Mouse (Mus musculus): Measurements from ENCODE around the gene Ano10. TPM values are rescaled to one million over a fixed set of nuclear protein-coding genes. Genes with fewer than 3 reads are reported as not detected.

Gene Ano10
- 19.4 and 19.6 TPM in 2 replicates for polyA plus RNA-seq (2011; ENCODE audit: insufficient read depth, insufficient read length, low read depth, missing spikeins)

DNA sequence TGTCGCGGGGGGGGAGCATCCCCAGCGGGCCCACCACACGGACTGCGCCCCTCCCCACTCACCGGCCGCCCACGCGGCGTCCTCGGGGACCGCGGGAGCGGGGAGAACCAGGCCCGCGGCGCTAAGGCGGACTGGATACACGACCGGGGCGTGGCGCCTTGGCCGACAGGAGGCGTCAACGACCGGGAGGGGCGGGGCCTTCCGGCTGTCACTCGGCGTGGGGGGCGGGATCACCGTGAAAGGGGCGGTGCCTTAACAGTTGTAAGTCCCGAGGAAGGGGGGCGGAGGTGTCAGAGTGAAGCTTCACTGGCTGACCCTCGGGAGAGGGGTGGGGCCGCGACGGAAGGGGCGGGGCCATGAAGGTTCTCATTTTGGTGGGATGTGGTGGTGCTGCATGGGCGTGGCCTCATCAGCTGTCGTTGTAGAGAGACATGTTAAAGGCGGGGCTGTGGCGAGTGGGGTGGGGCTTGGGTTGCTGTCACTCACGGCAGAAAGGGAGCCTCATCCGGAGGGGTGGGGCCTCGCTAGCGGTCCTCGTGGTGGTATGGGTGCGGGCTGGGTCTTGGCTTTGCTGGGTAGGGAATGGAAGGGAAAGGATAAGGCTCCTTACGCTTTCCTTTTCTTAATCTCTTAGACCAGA, at the start of gene Ano10:
Gene Ano10, minus strand, starts transcription at position 182 of the 640 bp plus-strand sequence.
- TF ChIP-seq POLR2A (IDR thresholded peaks at IDR 0.05; ENCODE audit: insufficient read depth, low read length) (no peak), CTCF (IDR thresholded peaks at IDR 0.05; ENCODE audit: low read depth, low read length) (no peak), EP300 (IDR thresholded peaks at IDR 0.05; ENCODE audit: insufficient read depth, low read depth, low read length) (no peak)
- peak within 1 kb of the TSS; percentile 45 for H3K9ac ChIP-seq (ENCODE audit: low read depth, poor library complexity, severe bottlenecking)
- peaks cover 2% of the 10 kb centered on the region for H3K4me1 ChIP-seq (ENCODE audit: control insufficient read depth, insufficient read depth, low read length)
- peak within 1 kb of the TSS; percentile 72 for H3K4me3 ChIP-seq (ENCODE audit: low read depth, low read length)
- no peaks in the 10 kb centered on the region for H3K9me3 ChIP-seq (replicated peaks; ENCODE audit: control insufficient read depth, insufficient read depth, low read length, poor library complexity, severe bottlenecking)
- no peaks in the 10 kb centered on the region for H3K36me3 ChIP-seq (ENCODE audit: control insufficient read depth, insufficient read depth, low read length, poor library complexity, severe bottlenecking)
- H3K27me3 ChIP-seq (ENCODE audit: control insufficient read depth, insufficient read depth, low read length, poor library complexity, severe bottlenecking), result no peaks in the 10 kb centered on the region
- H3K27ac ChIP-seq (ENCODE audit: insufficient read depth, low read length), result no peak within 1 kb of the TSS

DNA sequence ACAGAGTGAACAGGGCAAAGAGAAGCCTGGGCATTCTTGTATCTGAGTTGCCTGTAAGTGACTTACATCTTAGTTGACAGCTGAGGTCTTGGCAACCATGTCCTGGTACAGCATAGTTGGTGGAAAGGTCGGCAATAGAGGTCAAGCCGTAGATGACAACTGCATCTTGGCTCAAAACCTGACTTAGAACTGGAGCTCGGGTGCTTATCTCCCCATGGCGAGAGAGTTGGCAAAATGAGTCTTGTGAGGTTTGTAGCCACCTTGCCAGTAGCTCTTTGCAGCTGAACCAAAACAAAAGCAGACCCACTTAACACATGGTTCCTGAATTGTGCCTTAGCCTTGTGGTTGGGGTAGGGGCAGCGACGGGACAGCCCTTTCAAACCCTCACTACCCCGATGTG, 49.2 kb upstream of the Ano10 start:
- Histone ChIP-seq H3K4me1 (ENCODE audit: control insufficient read depth, insufficient read depth, low read length) (no peaks in the 10 kb centered on the region), H3K9me3 (replicated peaks; ENCODE audit: control insufficient read depth, insufficient read depth, low read length, poor library complexity, severe bottlenecking) (no peaks in the 10 kb centered on the region), H3K27ac (ENCODE audit: insufficient read depth, low read length) (no peak overlapping the region), H3K36me3 (ENCODE audit: control insufficient read depth, insufficient read depth, low read length, poor library complexity, severe bottlenecking) (no peaks in the 10 kb centered on the region), H3K27me3 (ENCODE audit: control insufficient read depth, insufficient read depth, low read length, poor library complexity, severe bottlenecking) (no peaks in the 10 kb centered on the region; the same call in 1 of the 2 replicates), H3K4me3 (ENCODE audit: low read depth, low read length) (no peak overlapping the region), H3K9ac (ENCODE audit: low read depth, poor library complexity, severe bottlenecking) (no peak overlapping the region)
- no peak for TF ChIP-seq POLR2A (IDR thresholded peaks at IDR 0.05; ENCODE audit: insufficient read depth, low read length)
- no peak for TF ChIP-seq CTCF (IDR thresholded peaks at IDR 0.05; ENCODE audit: low read depth, low read length)
- TF ChIP-seq EP300 (IDR thresholded peaks at IDR 0.05; ENCODE audit: insufficient read depth, low read depth, low read length), result no peak

- no peaks in the 10 kb centered on the region for H3K9me3 ChIP-seq (replicated peaks; ENCODE audit: control insufficient read depth, insufficient read depth, low read length, poor library complexity, severe bottlenecking)
- H3K27me3 ChIP-seq (ENCODE audit: control insufficient read depth, insufficient read depth, low read length, poor library complexity, severe bottlenecking), result no peaks in the 10 kb centered on the region
- no peak overlapping the region for H3K27ac ChIP-seq (ENCODE audit: insufficient read depth, low read length)
- H3K36me3 ChIP-seq (ENCODE audit: control insufficient read depth, insufficient read depth, low read length, poor library complexity, severe bottlenecking), result no peaks in the 10 kb centered on the region
- no peak overlapping the region for H3K9ac ChIP-seq (ENCODE audit: low read depth, poor library complexity, severe bottlenecking)
- no peak overlapping the region for H3K4me3 ChIP-seq (ENCODE audit: low read depth, low read length)
- H3K4me1 ChIP-seq (ENCODE audit: control insufficient read depth, insufficient read depth, low read length), result no peaks in the 10 kb centered on the region
- no peak for TF ChIP-seq CTCF (IDR thresholded peaks at IDR 0.05; ENCODE audit: low read depth, low read length)
- no peak for TF ChIP-seq POLR2A (IDR thresholded peaks at IDR 0.05; ENCODE audit: insufficient read depth, low read length)
- no peak for TF ChIP-seq EP300 (IDR thresholded peaks at IDR 0.05; ENCODE audit: insufficient read depth, low read depth, low read length)
Observed at GRCm38 (mm10) chr9:122339972-122340371, 45.7 kb upstream of the Ano10 start.

DNA sequence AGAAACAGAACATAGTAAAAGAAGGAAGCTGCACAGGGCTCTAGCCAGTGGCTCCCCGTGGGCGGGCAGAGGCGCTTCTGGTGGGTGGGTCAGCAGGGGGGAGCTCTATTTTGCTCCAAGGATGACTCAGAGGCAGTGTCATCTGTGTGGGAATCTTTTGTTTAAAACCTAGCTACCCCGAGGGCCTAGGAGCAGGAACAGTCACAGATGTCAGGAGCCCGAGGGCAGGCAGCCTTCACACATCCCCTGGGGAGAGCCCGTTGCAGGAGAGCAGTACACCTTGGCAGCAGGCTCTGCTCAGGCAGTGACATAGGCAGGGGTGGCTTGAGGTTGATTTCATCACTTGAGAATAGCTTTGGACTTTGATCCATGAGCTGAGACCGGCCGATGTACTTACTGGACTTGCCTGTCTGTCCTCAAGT, 43.3 kb upstream of the Ano10 start:
- Histone ChIP-seq H3K36me3 (ENCODE audit: control insufficient read depth, insufficient read depth, low read length, poor library complexity, severe bottlenecking) (no peaks in the 10 kb centered on the region), H3K4me1 (ENCODE audit: control insufficient read depth, insufficient read depth, low read length) (no peaks in the 10 kb centered on the region), H3K27me3 (ENCODE audit: control insufficient read depth, insufficient read depth, low read length, poor library complexity, severe bottlenecking) (no peaks in the 10 kb centered on the region), H3K27ac (ENCODE audit: insufficient read depth, low read length) (no peak overlapping the region), H3K9me3 (replicated peaks; ENCODE audit: control insufficient read depth, insufficient read depth, low read length, poor library complexity, severe bottlenecking) (no peaks in the 10 kb centered on the region), H3K9ac (ENCODE audit: low read depth, poor library complexity, severe bottlenecking) (no peak overlapping the region), H3K4me3 (ENCODE audit: low read depth, low read length) (no peak overlapping the region)
- no peak for TF ChIP-seq EP300 (IDR thresholded peaks at IDR 0.05; ENCODE audit: insufficient read depth, low read depth, low read length)
- no peak for TF ChIP-seq CTCF (IDR thresholded peaks at IDR 0.05; ENCODE audit: low read depth, low read length)
- no peak for TF ChIP-seq POLR2A (IDR thresholded peaks at IDR 0.05; ENCODE audit: insufficient read depth, low read length)

GRCm38 (mm10) chr9:122336677-122337076, 42.5 kb upstream of the Ano10 start:
- TF ChIP-seq EP300 (IDR thresholded peaks at IDR 0.05; ENCODE audit: insufficient read depth, low read depth, low read length) (no peak), POLR2A (IDR thresholded peaks at IDR 0.05; ENCODE audit: insufficient read depth, low read length) (no peak), CTCF (IDR thresholded peaks at IDR 0.05; ENCODE audit: low read depth, low read length) (no peak)
- Histone ChIP-seq H3K36me3 (ENCODE audit: control insufficient read depth, insufficient read depth, low read length, poor library complexity, severe bottlenecking) (no peaks in the 10 kb centered on the region), H3K4me3 (ENCODE audit: low read depth, low read length) (no peak overlapping the region), H3K9ac (ENCODE audit: low read depth, poor library complexity, severe bottlenecking) (no peak overlapping the region), H3K4me1 (ENCODE audit: control insufficient read depth, insufficient read depth, low read length) (no peaks in the 10 kb centered on the region), H3K9me3 (replicated peaks; ENCODE audit: control insufficient read depth, insufficient read depth, low read length, poor library complexity, severe bottlenecking) (no peaks in the 10 kb centered on the region), H3K27ac (ENCODE audit: insufficient read depth, low read length) (no peak overlapping the region), H3K27me3 (ENCODE audit: control insufficient read depth, insufficient read depth, low read length, poor library complexity, severe bottlenecking) (no peaks in the 10 kb centered on the region)

GRCm38 (mm10) chr9:122328199-122328598, 34.0 kb upstream of the Ano10 start:
- no peaks in the 10 kb centered on the region for H3K27me3 ChIP-seq (ENCODE audit: control insufficient read depth, insufficient read depth, low read length, poor library complexity, severe bottlenecking)
- TF ChIP-seq POLR2A (IDR thresholded peaks at IDR 0.05; ENCODE audit: insufficient read depth, low read length) (no peak), CTCF (IDR thresholded peaks at IDR 0.05; ENCODE audit: low read depth, low read length) (no peak), EP300 (IDR thresholded peaks at IDR 0.05; ENCODE audit: insufficient read depth, low read depth, low read length) (no peak)
- H3K4me1 ChIP-seq (ENCODE audit: control insufficient read depth, insufficient read depth, low read length), result no peaks in the 10 kb centered on the region
- H3K36me3 ChIP-seq (ENCODE audit: control insufficient read depth, insufficient read depth, low read length, poor library complexity, severe bottlenecking), result no peaks in the 10 kb centered on the region
- no peak overlapping the region for H3K27ac ChIP-seq (ENCODE audit: insufficient read depth, low read length)
- no peak overlapping the region for H3K9ac ChIP-seq (ENCODE audit: low read depth, poor library complexity, severe bottlenecking)
- no peak overlapping the region for H3K4me3 ChIP-seq (ENCODE audit: low read depth, low read length)
- H3K9me3 ChIP-seq (replicated peaks; ENCODE audit: control insufficient read depth, insufficient read depth, low read length, poor library complexity, severe bottlenecking), result no peaks in the 10 kb centered on the region
